ENCODE assay signal across 13 mouse cellular contexts in genomic region chr12:117486118-117487057, GRCm38 (mm10). TPM values are rescaled to one million over a fixed set of nuclear protein-coding genes. Genes with fewer than 3 reads are reported as not detected.
DNase-seq lines count a peak whose midpoint lies in the region; ATAC-seq and TF ChIP-seq lines count a peak whose summit lies in the region.
"Had no signal": no experiment of that assay in that cellular context is flagged by ENCODE, and none has a peak within 500 bp of the region (broad histone marks: within the 10 kb centered on the region; RNA-seq: fewer than 3 reads in every experiment).

No protein-coding gene starts in this region.

- no peak for TF ChIP-seq POLR2A in heart, adult 2 months (IDR thresholded peaks at IDR 0.05; ENCODE audit: insufficient read depth, low read depth, low read length)

- TF ChIP-seq EP300 in heart, adult 2 months (IDR thresholded peaks at IDR 0.05; ENCODE audit: insufficient read depth, low read depth, low read length) = no peak

- no peak overlapping the region for H3K4me3 ChIP-seq in embryonic facial prominence, embryonic 11.5 days (ENCODE audit: low read depth, low read length)
- no peak overlapping the region for H3K4me3 ChIP-seq in embryonic facial prominence, embryonic 10.5 days
- H3K4me3 ChIP-seq in midbrain, postnatal 0 days (ENCODE audit: low read depth, low read length) = no peak overlapping the region
- H3K4me3 ChIP-seq in midbrain, embryonic 13.5 days (replicated peaks) = no peak overlapping the region
- H3K4me3 ChIP-seq in kidney, embryonic 14.5 days (ENCODE audit: low read length) = no peak overlapping the region
- H3K4me3 ChIP-seq in neural tube, embryonic 15.5 days (replicated peaks) = no peak overlapping the region
- H3K4me3 ChIP-seq in heart, adult 2 months = no peak overlapping the region

- no peaks in the 10 kb centered on the region for H3K4me1 ChIP-seq in embryonic facial prominence, embryonic 11.5 days (ENCODE audit: control insufficient read depth, insufficient read depth, low read length)
- H3K4me1 ChIP-seq in embryonic facial prominence, embryonic 10.5 days = peaks cover 12% of the 10 kb centered on the region; the same call in 1 of the 2 replicates
- H3K4me1 ChIP-seq in midbrain, postnatal 0 days (ENCODE audit: insufficient read depth, low read length) = no peaks in the 10 kb centered on the region
- H3K4me1 ChIP-seq in midbrain, embryonic 13.5 days (replicated peaks) = no peaks in the 10 kb centered on the region
- peaks cover 12% of the 10 kb centered on the region; the same call in 1 of the 2 replicates for H3K4me1 ChIP-seq in kidney, embryonic 14.5 days (ENCODE audit: control insufficient read depth, insufficient read depth, low read length)
- H3K4me1 ChIP-seq in neural tube, embryonic 15.5 days = peaks cover 8% of the 10 kb centered on the region
- peaks cover 5% of the 10 kb centered on the region for H3K4me1 ChIP-seq in heart, adult 2 months (ENCODE audit: control insufficient read depth, insufficient read depth, low read length)

- no peak overlapping the region for H3K9ac ChIP-seq in embryonic facial prominence, embryonic 11.5 days (replicated peaks; ENCODE audit: low read length)
- H3K9ac ChIP-seq in midbrain, postnatal 0 days (replicated peaks; ENCODE audit: low read length, poor library complexity, severe bottlenecking) = no peak overlapping the region
- no peak overlapping the region for H3K9ac ChIP-seq in midbrain, embryonic 13.5 days (replicated peaks)
- no peak overlapping the region for H3K9ac ChIP-seq in kidney, embryonic 14.5 days (ENCODE audit: low read depth, low read length)
- H3K9ac ChIP-seq in neural tube, embryonic 15.5 days (replicated peaks) = no peak overlapping the region
- no peak overlapping the region for H3K9ac ChIP-seq in heart, adult 2 months (ENCODE audit: low read depth, low read length)
- H3K9ac ChIP-seq: hindbrain, embryonic 14.5 days; liver, postnatal 0 days had no signal

- DNase-seq in embryonic facial prominence, embryonic 11.5 days (ENCODE audit: low spot score) = peak; percentile 55
- DNase-seq in embryonic facial prominence, embryonic 10.5 days (ENCODE audit: low spot score) = no peak
- DNase-seq in midbrain, postnatal 0 days (ENCODE audit: low spot score) = peak; percentile 42
- DNase-seq in left cerebral cortex, postnatal 25 days (ENCODE audit: low spot score in 2 of 2) = no peak
- DNase-seq in heart, adult 2 months = no peak
- DNase-seq: adrenal gland, postnatal 36 days; B cell, adult 2 months; left cerebral cortex, postnatal 4 days; liver, postnatal 0 days had no signal

- intact Hi-C loops in left cerebral cortex, postnatal 25 days (cut with DNase I) = no loop called here
- intact Hi-C loops in heart, adult 2 months (cut with DNase I) = no loop called here

- no peaks in the 10 kb centered on the region for H3K9me3 ChIP-seq in embryonic facial prominence, embryonic 11.5 days (replicated peaks; ENCODE audit: control insufficient read depth, low read length)
- no peaks in the 10 kb centered on the region for H3K9me3 ChIP-seq in embryonic facial prominence, embryonic 10.5 days
- no peaks in the 10 kb centered on the region for H3K9me3 ChIP-seq in midbrain, postnatal 0 days (ENCODE audit: low read length)
- H3K9me3 ChIP-seq in midbrain, embryonic 13.5 days = no peaks in the 10 kb centered on the region
- H3K9me3 ChIP-seq in kidney, embryonic 14.5 days (ENCODE audit: control insufficient read depth, low read length) = no peaks in the 10 kb centered on the region
- H3K9me3 ChIP-seq in neural tube, embryonic 15.5 days (replicated peaks) = no peaks in the 10 kb centered on the region

- no peaks in the 10 kb centered on the region for H3K79me2 ChIP-seq in heart, adult 2 months (replicated peaks; ENCODE audit: control insufficient read depth, insufficient read depth, low read length)

- TF ChIP-seq CTCF in midbrain, postnatal 0 days (IDR thresholded peaks at IDR 0.05) = no peak
- no peak for TF ChIP-seq CTCF in heart, adult 2 months (IDR thresholded peaks at IDR 0.05)

- H3K27me3 ChIP-seq in embryonic facial prominence, embryonic 11.5 days (ENCODE audit: control insufficient read depth, insufficient read depth, low read length) = no peaks in the 10 kb centered on the region
- H3K27me3 ChIP-seq in embryonic facial prominence, embryonic 10.5 days (replicated peaks; ENCODE audit: low read depth, poor library complexity, severe bottlenecking) = no peaks in the 10 kb centered on the region
- no peaks in the 10 kb centered on the region for H3K27me3 ChIP-seq in midbrain, postnatal 0 days (ENCODE audit: insufficient read depth, low read length)
- H3K27me3 ChIP-seq in midbrain, embryonic 13.5 days = no peaks in the 10 kb centered on the region
- H3K27me3 ChIP-seq in kidney, embryonic 14.5 days (ENCODE audit: control insufficient read depth, insufficient read depth, low read length) = no peaks in the 10 kb centered on the region
- no peaks in the 10 kb centered on the region for H3K27me3 ChIP-seq in neural tube, embryonic 15.5 days (replicated peaks)
- H3K27me3 ChIP-seq in heart, adult 2 months (ENCODE audit: control insufficient read depth, insufficient read depth, low read length) = no peaks in the 10 kb centered on the region

- WGBS in embryonic facial prominence, embryonic 11.5 days = 70% methylated on average over 4 of the region's 4 CpGs
- 77% methylated on average over 4 of the region's 4 CpGs for WGBS in embryonic facial prominence, embryonic 10.5 days
- WGBS in midbrain, postnatal 0 days = 66% methylated on average over 4 of the region's 4 CpGs
- 81% methylated on average over 4 of the region's 4 CpGs for WGBS in midbrain, embryonic 13.5 days
- 54% methylated on average over 4 of the region's 4 CpGs for WGBS in kidney, embryonic 14.5 days
- whole genome bisulfite sequencing in neural tube, embryonic 15.5 days = 58% methylated on average over 4 of the region's 4 CpGs
- WGBS in heart, adult 2 months = 67% methylated on average over 4 of the region's 4 CpGs

- H3K4me2 ChIP-seq in embryonic facial prominence, embryonic 11.5 days (ENCODE audit: low read depth, low read length) = no peak overlapping the region
- no peak overlapping the region for H3K4me2 ChIP-seq in midbrain, postnatal 0 days (ENCODE audit: low read depth, low read length, poor library complexity, severe bottlenecking)
- no peak overlapping the region for H3K4me2 ChIP-seq in midbrain, embryonic 13.5 days (replicated peaks)
- no peak overlapping the region for H3K4me2 ChIP-seq in kidney, embryonic 14.5 days (replicated peaks; ENCODE audit: low read depth, low read length)
- no peak overlapping the region for H3K4me2 ChIP-seq in neural tube, embryonic 15.5 days
- H3K4me2 ChIP-seq: hindbrain, embryonic 14.5 days had no signal

- no peaks in the 10 kb centered on the region for H3K36me3 ChIP-seq in embryonic facial prominence, embryonic 11.5 days (replicated peaks; ENCODE audit: control insufficient read depth, insufficient read depth, low read depth, low read length)
- no peaks in the 10 kb centered on the region for H3K36me3 ChIP-seq in embryonic facial prominence, embryonic 10.5 days (replicated peaks)
- no peaks in the 10 kb centered on the region for H3K36me3 ChIP-seq in midbrain, postnatal 0 days (ENCODE audit: insufficient read depth, low read length)
- no peaks in the 10 kb centered on the region for H3K36me3 ChIP-seq in midbrain, embryonic 13.5 days
- H3K36me3 ChIP-seq in kidney, embryonic 14.5 days (ENCODE audit: control insufficient read depth, insufficient read depth, low read length) = no peaks in the 10 kb centered on the region
- H3K36me3 ChIP-seq in neural tube, embryonic 15.5 days = no peaks in the 10 kb centered on the region
- peaks cover 2% of the 10 kb centered on the region; the same call in 1 of the 2 replicates for H3K36me3 ChIP-seq in heart, adult 2 months (ENCODE audit: control insufficient read depth, insufficient read depth, low read length)

- H3K27ac ChIP-seq in embryonic facial prominence, embryonic 11.5 days (replicated peaks; ENCODE audit: low read depth, low read length) = no peak overlapping the region
- no peak overlapping the region for H3K27ac ChIP-seq in embryonic facial prominence, embryonic 10.5 days (replicated peaks)
- no peak overlapping the region for H3K27ac ChIP-seq in midbrain, postnatal 0 days (ENCODE audit: low read depth, low read length)
- no peak overlapping the region for H3K27ac ChIP-seq in midbrain, embryonic 13.5 days
- peak overlapping the region; percentile 42; the same call in 1 of the 2 replicates for H3K27ac ChIP-seq in kidney, embryonic 14.5 days (ENCODE audit: low read depth, low read length)
- peak overlapping the region; percentile 23; the same call in 1 of the 2 replicates for H3K27ac ChIP-seq in neural tube, embryonic 15.5 days (replicated peaks)
- no peak overlapping the region for H3K27ac ChIP-seq in heart, adult 2 months
- H3K27ac ChIP-seq: hindbrain, embryonic 14.5 days had no signal

- no peak for ATAC-seq in embryonic facial prominence, embryonic 11.5 days (replicated peaks; ENCODE audit: insufficient number of reproducible peaks, low FRiP score, low TSS enrichment, low read depth)
- no peak for ATAC-seq in midbrain, postnatal 0 days (ENCODE audit: low FRiP score)
- ATAC-seq in midbrain, embryonic 13.5 days = no peak
- ATAC-seq in kidney, embryonic 14.5 days (ENCODE audit: low FRiP score, low TSS enrichment) = peak; percentile 74; the same call in 1 of the 2 replicates
- no peak for ATAC-seq in neural tube, embryonic 15.5 days (ENCODE audit: low FRiP score)
- ATAC-seq: liver, postnatal 0 days had no signal

RNA-seq across cellular contexts. Expression of gene Rapgef5, which starts 29.9 kb away (rescaled TPM):
- 6.7 and 7.7 TPM in 2 replicates for polyA plus RNA-seq in embryonic facial prominence, embryonic 11.5 days (2014; fragmentation: Nextera tagmentation; extraction: Ambion mirVana)
- 6.6 and 7.1 TPM in 2 replicates for polyA plus RNA-seq in embryonic facial prominence, embryonic 10.5 days (2016; fragmentation: Nextera tagmentation; extraction: Ambion mirVana)
- 54.3 and 56.3 TPM in 2 replicates for total RNA-seq in midbrain, postnatal 0 days (2014; rRNA removed)
- 25.2 and 25.9 TPM in 2 replicates for polyA plus RNA-seq in midbrain, postnatal 0 days (2015; fragmentation: Nextera tagmentation; extraction: Ambion mirVana)
- 42.1 and 44.5 TPM in 2 replicates for polyA plus RNA-seq in midbrain, embryonic 13.5 days (2015; fragmentation: Nextera tagmentation; extraction: Ambion mirVana)
- 8.8 and 17.9 TPM in 2 replicates for polyA plus RNA-seq in kidney, embryonic 14.5 days (2014; fragmentation: Nextera tagmentation; extraction: Ambion mirVana)
- 26.5 and 31.7 TPM in 2 replicates for polyA plus RNA-seq in neural tube, embryonic 15.5 days (2015; fragmentation: Nextera tagmentation; extraction: Ambion mirVana)
- total RNA-seq in left cerebral cortex, postnatal 25 days (2021) = 100 to 1,000 TPM; 149 to 155 TPM
- 10 to 100 TPM; 29.9 to 33.0 TPM for total RNA-seq in heart, adult 2 months (2021)
- polyA plus RNA-seq in heart, adult 2 months (2012; rRNA removed) = 11.4 and 21.2 TPM in 2 replicates

Comparison
In these comparisons a context has a peak if more than half of its experiments do, and no peak if none do; other contexts are left out.
1. DNase-seq: peak in embryonic facial prominence, embryonic 11.5 days (single experiment) and midbrain, postnatal 0 days (single experiment); none in embryonic facial prominence, embryonic 10.5 days (single experiment), left cerebral cortex, postnatal 25 days (0 of 2) and heart, adult 2 months (0 of 2).
2. H3K27ac ChIP-seq: peak in kidney, embryonic 14.5 days (single experiment) and neural tube, embryonic 15.5 days (single experiment); none in embryonic facial prominence, embryonic 11.5 days (single experiment), embryonic facial prominence, embryonic 10.5 days (single experiment), midbrain, postnatal 0 days (single experiment), midbrain, embryonic 13.5 days (single experiment) and heart, adult 2 months (single experiment).